Mouse (Mus musculus) ES-E14 (cell line): Measurements from ENCODE around the gene Gtf2a2.
A peak's percentile ranks its signal among the peaks of the same experiment; 100 is the strongest.

Source experiments
- CHD2 ChIP-seq: IDR thresholded peaks from 2 replicates; pipeline ENCODE4 v1.6.1; 2014; ENCODE audit warnings: mild to moderate bottlenecking, low read depth, low read length, inconsistent platforms
- HCFC1 ChIP-seq: IDR thresholded peaks from 2 replicates; pipeline ENCODE4 v1.6.1; 2012; ENCODE audit warnings: low read length, inconsistent platforms, borderline replicate concordance; ENCODE audit not compliant: insufficient read depth
- MAFK ChIP-seq: IDR thresholded peaks from 2 replicates; pipeline ENCODE4 v1.6.1; 2014; ENCODE audit warnings: mild to moderate bottlenecking, low read depth, low read length, inconsistent platforms; ENCODE audit not compliant: insufficient read depth
- ZC3H11A ChIP-seq: IDR thresholded peaks from 2 replicates; pipeline ENCODE4 v1.6.1; 2012; ENCODE audit warnings: low read depth, mild to moderate bottlenecking, inconsistent platforms, low read length, borderline replicate concordance
- ZNF384 ChIP-seq: IDR thresholded peaks from 2 replicates; pipeline ENCODE4 v1.6.1; 2012; ENCODE audit warnings: low read depth, low read length, inconsistent platforms

GRCm38 (mm10) chr9:69987579-69987978 is 24.8 kb upstream of the Gtf2a2 start:
- TF ChIP-seq HCFC1, result no peak
- TF ChIP-seq ZNF384, result no peak
- 0 out of 2 replicates have a peak, but pooled peaks have one; percentile 13 for TF ChIP-seq ZC3H11A
- no peak for TF ChIP-seq MAFK
- no peak for TF ChIP-seq CHD2
